Mouse (Mus musculus) liver, embryonic 13.5 days (tissue): ENCODE results near the gene Sh3gl2. TPM values are rescaled to one million over a fixed set of nuclear protein-coding genes. Genes with fewer than 3 reads are reported as not detected.

Experiments used
- ATAC-seq: fragments of 200-750 bp; cut with Nextera tagmentation; 2 replicates; pipeline ENCODE4 v1.8.0; 2017; ENCODE audit warnings: low read depth, mild to moderate bottlenecking, moderate number of reproducible peaks, moderate library complexity
- DNase-seq: peaks from one replicate; pipeline ENCODE4 v3.0.0; 2022
- H3K27ac ChIP-seq: fragments of 300-500 bp; sonication (generic); 2 replicates; pipeline ENCODE4 v1.5.1; 2015; ENCODE audit warnings: moderate library complexity, mild to moderate bottlenecking, inconsistent platforms
- H3K27me3 ChIP-seq: fragments of 300-500 bp; sonication (generic); 2 replicates; pipeline ENCODE4 v1.6.1; 2015; ENCODE audit warnings: mild to moderate bottlenecking, inconsistent platforms
- H3K36me3 ChIP-seq: fragments of 300-500 bp; sonication (generic); 2 replicates; pipeline ENCODE4 v1.6.1; 2015; ENCODE audit warnings: mild to moderate bottlenecking, inconsistent platforms
- H3K4me1 ChIP-seq: fragments of 300-500 bp; sonication (generic); replicated peaks from 2 replicates; pipeline ENCODE4 v1.6.1; 2015; ENCODE audit warnings: inconsistent platforms
- H3K4me2 ChIP-seq: fragments of 300-500 bp; sonication (generic); 2 replicates; pipeline ENCODE4 v1.6.1; 2015; ENCODE audit warnings: inconsistent platforms, mild to moderate bottlenecking, moderate library complexity
- H3K4me3 ChIP-seq: fragments of 300-500 bp; sonication (generic); replicated peaks from 2 replicates; pipeline ENCODE4 v1.5.1; 2015; ENCODE audit warnings: mild to moderate bottlenecking, inconsistent platforms
- H3K9ac ChIP-seq: fragments of 300-500 bp; sonication (generic); 2 replicates; pipeline ENCODE4 v1.6.1; 2015; ENCODE audit warnings: mild to moderate bottlenecking, inconsistent platforms
- H3K9me3 ChIP-seq: fragments of 300-500 bp; sonication (generic); replicated peaks from 2 replicates; pipeline ENCODE4 v1.6.1; 2016; ENCODE audit warnings: inconsistent platforms
- WGBS: fragments of 180-500 bp; shearing (Covaris S2); methylation state at CpG from one replicate; pipeline ENCODE4 v1.1.7; 2015; ENCODE audit not compliant: insufficient replicate concordance; 5-methylcytosine and 5-hydroxymethylcytosine counted together
- polyA plus RNA-seq: library from polyadenylated mRNA; unstranded; fragments of >200 nt; fragmentation: Nextera tagmentation; extraction: Ambion mirVana; gene quantifications from 2 replicates; pipeline ENCODE4 v1.2.1, GENCODE M21; 2015

Sh3gl2 gene
- polyA plus RNA-seq, 1 experiment from 2014 or later: 0.06 TPM

DNA sequence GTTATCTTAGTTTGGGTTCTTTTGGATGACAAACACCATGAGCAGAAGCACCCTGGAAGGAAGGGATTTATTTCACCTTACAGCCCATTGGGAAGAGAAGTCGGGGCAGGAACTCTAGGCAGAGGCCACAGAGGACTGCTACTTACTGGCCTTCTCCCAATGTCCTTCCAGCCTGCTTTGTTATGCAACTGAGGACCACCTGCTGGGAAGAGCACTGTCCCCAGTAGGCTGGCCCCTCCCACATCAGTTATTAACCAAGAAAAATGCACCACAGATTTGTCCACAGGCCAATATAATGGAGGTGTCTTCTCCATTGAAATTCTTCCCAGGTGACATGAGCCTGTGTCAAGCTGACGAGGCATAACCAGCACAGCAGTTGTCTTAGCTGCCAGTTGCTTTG is 62.5 kb downstream of the Sh3gl2 start:
- no peaks in the 10 kb centered on the region for H3K36me3 ChIP-seq

DNA sequence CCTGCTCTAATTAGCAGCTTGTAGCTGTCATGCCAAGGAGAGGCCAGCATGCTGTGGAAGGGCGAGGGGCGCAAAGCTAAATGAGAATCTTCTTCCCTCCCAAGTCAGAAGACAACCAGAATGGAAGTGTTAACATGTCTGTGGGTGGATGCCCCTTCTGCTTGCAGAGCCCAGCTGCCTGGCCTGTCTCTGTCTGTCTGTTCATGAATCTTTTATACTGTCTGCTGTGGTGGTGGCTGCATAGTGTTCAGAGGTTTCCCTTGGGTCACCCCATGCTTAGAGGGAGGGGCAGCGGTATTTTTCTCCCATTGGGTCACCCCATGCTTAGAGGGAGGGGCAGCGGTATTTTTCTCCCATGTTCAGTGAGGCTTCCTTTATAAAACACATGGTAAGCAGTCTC is 68.0 kb downstream of the Sh3gl2 start:
- H3K27ac ChIP-seq: no peak overlapping the region
- WGBS: 52% methylated on average over 4 of the region's 4 CpGs
- DNase-seq: no peak
- H3K27me3 ChIP-seq: no peaks in the 10 kb centered on the region
- no peak overlapping the region for H3K9ac ChIP-seq
- H3K4me3 ChIP-seq: no peak overlapping the region
- ATAC-seq: no peak
- no peaks in the 10 kb centered on the region for H3K9me3 ChIP-seq
- H3K4me1 ChIP-seq: no peaks in the 10 kb centered on the region
- H3K36me3 ChIP-seq: no peaks in the 10 kb centered on the region
- no peak overlapping the region for H3K4me2 ChIP-seq

More for the DNA sequence above, 62.5 kb downstream of the Sh3gl2 start:
- Histone ChIP-seq H3K27me3 (no peaks in the 10 kb centered on the region), H3K9me3 (no peaks in the 10 kb centered on the region), H3K9ac (no peak overlapping the region), H3K4me1 (no peaks in the 10 kb centered on the region), H3K4me2 (no peak overlapping the region), H3K4me3 (no peak overlapping the region), H3K27ac (no peak overlapping the region)
- WGBS: 51% methylated on average over 2 of the region's 2 CpGs
- no peak for DNase-seq
- no peak for ATAC-seq

DNA sequence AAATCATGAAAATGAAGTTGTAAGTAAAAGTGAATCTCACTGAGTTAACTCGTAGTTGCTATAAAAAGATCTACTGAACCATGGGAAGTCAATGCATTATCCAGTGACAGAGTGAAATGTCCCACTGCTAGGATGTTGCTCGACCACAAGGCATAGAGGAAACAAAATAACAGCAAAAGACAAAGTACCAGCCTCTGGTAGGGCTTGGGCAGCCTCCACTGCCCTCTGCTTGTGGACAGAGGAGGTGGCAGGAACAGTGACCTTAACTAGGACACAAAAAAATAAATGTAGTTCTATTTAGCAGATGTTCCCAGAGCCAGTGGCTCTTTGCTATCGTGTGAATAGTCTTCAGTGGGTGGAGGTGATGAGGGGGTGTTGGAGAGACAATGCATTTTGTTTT is 68.5 kb downstream of the Sh3gl2 start:
- H3K4me1 ChIP-seq: no peaks in the 10 kb centered on the region

DNA sequence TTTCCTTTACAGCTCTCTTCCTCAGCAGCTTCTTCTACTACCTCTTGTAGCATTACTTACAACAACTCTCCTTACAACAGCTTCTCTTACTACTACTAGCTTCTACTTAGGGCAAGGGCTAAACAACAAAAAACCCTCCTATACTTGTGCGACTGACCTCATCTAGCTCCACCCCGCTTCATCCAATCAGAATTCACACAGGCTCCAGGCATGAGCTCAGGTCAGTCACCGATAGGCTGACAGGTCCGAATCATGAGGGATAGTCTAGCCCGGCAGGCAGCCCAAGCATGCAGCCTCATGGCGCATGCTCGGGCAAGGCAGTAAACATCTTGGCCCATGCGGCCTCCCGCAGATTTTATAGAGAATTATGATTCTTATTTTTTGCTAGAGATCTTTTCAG is 78.2 kb downstream of the Sh3gl2 start:
- H3K9ac ChIP-seq: no peak overlapping the region
- no peak overlapping the region for H3K4me3 ChIP-seq
- DNase-seq: no peak
- H3K36me3 ChIP-seq: no peaks in the 10 kb centered on the region
- H3K27ac ChIP-seq: no peak overlapping the region
- WGBS: 83% methylated on average over 9 of the region's 9 CpGs
- no peaks in the 10 kb centered on the region for H3K27me3 ChIP-seq
- no peak for ATAC-seq
- H3K9me3 ChIP-seq: no peaks in the 10 kb centered on the region
- H3K4me2 ChIP-seq: no peak overlapping the region
- no peaks in the 10 kb centered on the region for H3K4me1 ChIP-seq

More for the DNA sequence above, 68.5 kb downstream of the Sh3gl2 start:
- no peak overlapping the region for H3K27ac ChIP-seq
- WGBS: 44% methylated on average over 3 of the region's 3 CpGs
- H3K9me3 ChIP-seq: no peaks in the 10 kb centered on the region
- no peak overlapping the region for H3K9ac ChIP-seq
- ATAC-seq (no peak), DNase-seq (no peak)
- no peaks in the 10 kb centered on the region for H3K27me3 ChIP-seq
- H3K4me3 ChIP-seq: no peak overlapping the region
- H3K4me2 ChIP-seq: no peak overlapping the region
- no peaks in the 10 kb centered on the region for H3K36me3 ChIP-seq

DNA sequence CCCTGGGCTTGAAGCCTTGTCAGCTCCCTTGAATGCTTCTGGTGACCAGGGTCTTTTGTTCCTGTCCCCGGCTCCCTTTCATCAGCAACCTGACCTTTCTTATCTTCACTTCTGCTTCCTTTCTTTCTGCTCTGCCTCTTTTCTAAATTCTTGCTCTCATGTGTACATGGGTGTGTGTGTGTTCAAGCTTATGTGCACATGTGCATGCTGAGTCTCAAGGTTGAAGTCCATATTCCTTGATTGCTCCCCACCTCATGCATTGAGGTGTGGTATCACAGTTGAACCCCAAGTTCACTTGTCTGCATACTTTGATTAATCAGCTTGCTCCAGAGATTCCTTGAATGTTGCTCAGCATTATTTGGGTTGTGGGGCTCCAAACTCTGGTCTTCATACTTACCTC is 85.1 kb downstream of the Sh3gl2 start:
- Histone ChIP-seq H3K4me2 (no peak overlapping the region), H3K27ac (no peak overlapping the region), H3K27me3 (no peaks in the 10 kb centered on the region), H3K36me3 (no peaks in the 10 kb centered on the region), H3K9ac (no peak overlapping the region), H3K4me3 (no peak overlapping the region), H3K4me1 (no peaks in the 10 kb centered on the region), H3K9me3 (no peaks in the 10 kb centered on the region)
- WGBS: 37% methylated on average over 1 of the region's 1 CpGs
- ATAC-seq (no peak), DNase-seq (no peak)

DNA sequence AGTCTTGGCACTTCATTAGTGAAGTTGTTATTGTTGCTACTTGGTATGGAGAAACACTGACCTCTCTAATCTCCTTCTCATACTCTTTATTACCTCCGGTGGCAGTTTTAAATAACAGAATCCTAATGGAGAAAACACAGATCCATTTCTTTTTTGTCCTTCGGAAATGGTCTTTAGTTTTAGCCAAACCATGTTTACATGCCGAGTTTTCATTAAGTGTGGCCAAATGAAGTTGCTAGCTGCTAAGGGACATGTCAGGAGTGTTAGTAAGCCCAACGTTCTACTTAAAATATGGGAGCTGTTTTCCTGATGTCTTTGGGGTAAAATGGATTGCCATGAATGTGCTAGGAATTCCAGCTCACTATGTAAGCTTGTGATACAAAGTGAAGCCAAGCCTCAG is 86.4 kb downstream of the Sh3gl2 start:
- H3K4me3 ChIP-seq: no peak overlapping the region
- no peak overlapping the region for H3K27ac ChIP-seq
- WGBS: 62% methylated on average over 4 of the region's 4 CpGs
- H3K4me1 ChIP-seq: no peaks in the 10 kb centered on the region
- ATAC-seq (no peak), DNase-seq (no peak)
- no peaks in the 10 kb centered on the region for H3K36me3 ChIP-seq
- H3K9me3 ChIP-seq: no peaks in the 10 kb centered on the region
- H3K4me2 ChIP-seq: no peak overlapping the region
- H3K9ac ChIP-seq: no peak overlapping the region
- H3K27me3 ChIP-seq: no peaks in the 10 kb centered on the region

DNA sequence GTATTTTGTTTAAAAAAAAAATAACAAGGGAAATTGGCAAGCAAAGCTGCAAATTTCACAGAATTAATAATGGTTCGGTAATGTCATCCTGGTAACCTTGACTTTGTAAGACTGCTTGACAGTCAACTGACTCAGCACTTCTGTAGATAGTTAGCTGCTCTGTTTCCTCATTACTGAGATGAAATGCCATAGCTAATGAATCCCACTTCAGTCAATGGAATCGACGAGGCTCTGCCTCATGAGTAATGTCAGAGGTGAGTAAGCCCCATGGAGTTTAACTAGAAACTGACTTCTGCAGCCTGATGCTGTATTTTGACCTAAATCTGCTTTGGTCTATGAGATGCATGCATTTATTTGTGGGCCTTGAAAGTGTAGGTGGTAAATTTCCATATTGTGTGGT is 88.4 kb downstream of the Sh3gl2 start:
- Histone ChIP-seq H3K36me3 (no peaks in the 10 kb centered on the region), H3K27ac (no peak overlapping the region), H3K9ac (no peak overlapping the region), H3K27me3 (no peaks in the 10 kb centered on the region), H3K4me1 (no peaks in the 10 kb centered on the region), H3K9me3 (no peaks in the 10 kb centered on the region), H3K4me2 (no peak overlapping the region), H3K4me3 (no peak overlapping the region)
- ATAC-seq (no peak), DNase-seq (no peak)
- WGBS: 67% methylated on average over 3 of the region's 3 CpGs

DNA sequence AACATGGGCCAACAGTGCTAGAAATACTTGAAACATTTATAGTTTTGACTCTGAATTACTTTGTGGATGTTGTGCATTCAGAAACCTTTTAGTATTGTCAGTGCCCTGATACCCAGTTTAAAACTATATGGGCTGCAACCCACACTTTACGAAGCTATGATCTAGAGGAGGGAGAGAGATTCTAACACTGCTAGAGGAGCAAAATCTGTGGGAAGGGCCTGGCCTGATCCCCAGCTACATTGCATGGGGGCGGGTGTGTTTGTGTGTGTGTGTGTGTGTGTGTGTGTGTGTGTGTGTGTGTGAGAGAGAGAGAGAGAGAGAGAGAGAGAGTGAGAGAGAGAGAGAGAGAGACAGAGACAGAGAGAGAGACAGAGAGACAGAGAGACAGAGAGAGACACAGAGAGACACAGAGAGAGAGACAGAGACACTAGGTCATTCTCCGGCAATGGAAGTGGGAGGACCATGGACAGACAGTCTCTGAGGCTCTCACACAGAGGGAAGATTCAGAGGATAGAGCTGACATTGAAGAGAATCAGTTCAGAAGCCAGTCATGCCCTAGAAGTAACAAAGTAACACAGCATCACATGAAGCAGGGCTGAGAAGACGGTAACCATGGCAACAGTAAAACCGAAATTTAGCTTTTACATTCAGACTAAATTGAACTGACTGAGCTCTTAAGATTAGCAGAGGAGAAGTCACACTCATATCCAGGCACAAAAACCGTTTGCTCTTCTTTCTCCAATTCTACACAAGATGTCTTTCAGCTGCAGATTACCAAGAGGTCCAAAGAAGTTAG is 95.9 kb downstream of the Sh3gl2 start:
- no peak overlapping the region for H3K4me2 ChIP-seq
- no peak for ATAC-seq
- H3K9me3 ChIP-seq: no peaks in the 10 kb centered on the region
- DNase-seq: no peak
- H3K4me3 ChIP-seq: no peak overlapping the region
- no peak overlapping the region for H3K27ac ChIP-seq
- no peak overlapping the region for H3K9ac ChIP-seq
- H3K36me3 ChIP-seq: no peaks in the 10 kb centered on the region
- H3K4me1 ChIP-seq: no peaks in the 10 kb centered on the region
- 56% methylated on average over 6 of the region's 6 CpGs for WGBS
- no peaks in the 10 kb centered on the region for H3K27me3 ChIP-seq

DNA sequence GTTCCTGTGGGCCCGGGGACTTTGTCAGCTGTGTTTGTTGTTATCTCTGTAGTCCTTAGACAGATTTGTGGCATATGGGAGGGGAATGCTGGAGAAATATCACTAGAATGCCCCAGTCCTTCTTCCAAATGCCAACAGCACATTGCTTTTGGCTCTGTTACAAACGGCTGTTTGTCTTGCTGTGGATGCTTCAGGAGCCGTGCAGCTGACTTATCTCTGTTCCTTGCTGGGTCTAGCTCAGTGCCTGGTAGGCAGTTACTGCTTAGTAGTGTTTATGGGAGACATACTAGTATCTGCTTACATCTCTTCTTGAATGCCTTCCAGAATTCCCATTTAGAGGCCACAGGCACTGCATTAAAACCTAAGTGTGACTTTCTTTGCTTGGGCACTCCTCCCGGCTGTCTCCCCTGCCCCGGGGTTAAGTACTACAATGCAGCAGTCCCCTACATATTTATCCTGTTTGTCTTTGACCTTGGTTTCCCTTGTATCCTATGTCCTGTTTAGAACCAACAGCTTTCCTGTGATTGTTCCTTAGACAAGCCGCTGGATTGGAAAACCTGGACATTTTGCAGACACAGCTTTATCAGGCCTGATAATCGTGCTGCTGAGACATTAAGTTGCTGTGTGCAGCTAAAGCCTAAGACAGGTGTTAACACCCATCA is 101.1 kb downstream of the Sh3gl2 start:
- H3K4me3 ChIP-seq: no peak overlapping the region
- no peak overlapping the region for H3K4me2 ChIP-seq
- H3K36me3 ChIP-seq: no peaks in the 10 kb centered on the region
- H3K9ac ChIP-seq: no peak overlapping the region
- WGBS: 49% methylated on average over 7 of the region's 7 CpGs
- H3K27ac ChIP-seq: no peak overlapping the region
- ATAC-seq: no peak
- no peaks in the 10 kb centered on the region for H3K4me1 ChIP-seq
- H3K27me3 ChIP-seq: no peaks in the 10 kb centered on the region
- DNase-seq: no peak
- no peaks in the 10 kb centered on the region for H3K9me3 ChIP-seq

DNA sequence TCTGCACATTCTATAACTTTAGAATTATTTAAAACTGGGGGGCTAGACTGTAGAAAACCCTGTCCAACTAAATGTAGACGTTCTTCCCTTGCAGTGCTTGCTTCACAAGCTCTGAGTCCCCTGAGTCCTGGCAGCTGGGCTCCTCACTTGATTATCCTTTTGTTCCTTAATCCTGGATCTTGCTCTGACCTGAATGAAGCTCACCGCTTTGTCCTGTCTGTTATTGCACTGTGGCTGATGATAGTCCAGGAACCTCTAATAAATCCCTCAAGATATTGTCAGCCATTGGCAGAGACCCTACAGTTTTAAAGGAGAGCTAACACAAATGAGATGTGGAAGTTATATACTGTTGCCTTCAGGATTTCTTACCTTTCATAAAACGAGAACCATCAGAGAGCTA is 114.2 kb downstream of the Sh3gl2 start:
- no peak overlapping the region for H3K4me3 ChIP-seq
- H3K9me3 ChIP-seq: no peaks in the 10 kb centered on the region
- H3K4me2 ChIP-seq: no peak overlapping the region
- no peak overlapping the region for H3K27ac ChIP-seq
- H3K9ac ChIP-seq: no peak overlapping the region
- H3K4me1 ChIP-seq: no peaks in the 10 kb centered on the region
- DNase-seq: no peak
- H3K27me3 ChIP-seq: no peaks in the 10 kb centered on the region
- no peak for ATAC-seq
- 56% methylated on average over 3 of the region's 3 CpGs for WGBS
- no peaks in the 10 kb centered on the region for H3K36me3 ChIP-seq

DNA sequence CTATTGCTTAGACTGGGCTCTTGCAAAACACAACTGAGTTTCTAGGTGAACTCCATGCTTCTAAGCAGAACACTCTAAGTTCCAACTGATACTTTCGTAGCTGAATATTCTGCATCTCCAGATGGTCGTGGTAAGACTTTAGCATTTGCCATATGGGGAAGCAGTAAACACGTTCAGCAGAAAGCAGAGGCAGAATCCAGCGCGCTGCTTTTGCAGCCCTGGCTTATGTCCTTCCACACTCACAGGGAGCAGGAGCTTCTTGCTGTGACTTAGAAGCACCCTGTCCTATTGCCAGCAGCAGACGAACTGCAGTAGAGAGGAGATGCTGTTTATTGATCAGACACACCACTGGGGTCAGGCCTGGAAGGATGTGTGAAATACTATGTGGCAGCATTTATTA is 120.5 kb downstream of the Sh3gl2 start:
- H3K4me2 ChIP-seq: no peak overlapping the region

DNA sequence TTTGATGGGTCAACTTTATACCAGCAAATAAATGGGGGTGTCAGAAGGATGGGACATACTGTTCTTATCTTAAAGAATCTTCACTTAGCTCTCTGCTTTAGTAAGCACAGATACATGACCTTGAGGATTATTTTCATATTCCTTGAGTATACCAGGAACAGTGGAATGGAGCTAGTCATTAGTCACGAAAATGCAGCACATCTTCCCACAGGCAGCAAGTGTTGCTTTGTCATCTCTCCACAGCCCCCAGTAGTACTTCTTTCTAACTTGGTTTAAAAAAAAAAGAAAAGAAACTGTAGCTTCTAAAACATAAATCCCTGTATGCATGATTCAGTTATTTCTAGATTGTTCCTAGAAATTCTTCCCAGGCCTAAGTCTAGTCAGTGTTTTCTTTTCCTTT is 121.1 kb downstream of the Sh3gl2 start:
- Histone ChIP-seq H3K27me3 (no peaks in the 10 kb centered on the region), H3K4me1 (no peaks in the 10 kb centered on the region), H3K4me3 (no peak overlapping the region), H3K27ac (no peak overlapping the region), H3K9ac (no peak overlapping the region), H3K9me3 (no peaks in the 10 kb centered on the region), H3K4me2 (no peak overlapping the region), H3K36me3 (no peaks in the 10 kb centered on the region)
- no peak for ATAC-seq
- no peak for DNase-seq
- WGBS: 38% methylated on average over 1 of the region's 1 CpGs

More for the DNA sequence above, 120.5 kb downstream of the Sh3gl2 start:
- H3K36me3 ChIP-seq: no peaks in the 10 kb centered on the region
- DNase-seq: no peak
- no peaks in the 10 kb centered on the region for H3K27me3 ChIP-seq
- H3K4me3 ChIP-seq: no peak overlapping the region
- H3K9me3 ChIP-seq: no peaks in the 10 kb centered on the region
- H3K27ac ChIP-seq: no peak overlapping the region
- no peak for ATAC-seq
- WGBS: 68% methylated on average over 6 of the region's 6 CpGs
- H3K4me1 ChIP-seq: no peaks in the 10 kb centered on the region
- H3K9ac ChIP-seq: no peak overlapping the region
